Mouse (Mus musculus) monocyte, adult 5-6 weeks (primary cell): ENCODE measurements at regions not wholly inside any gene's neighbourhood (a gene's known extent, or its start where the extent isn't known, plus 50 kb on each side); places are given as distances from the start of the nearest gene placed in this dataset.

ENCODE experiments used
- ATAC-seq: fragments of 153-309, 156-312 bp; replicated peaks from 2 replicates; pipeline ENCODE4 v1.8.0; 2017; ENCODE audit warnings: mild to moderate bottlenecking; ENCODE audit not compliant: low TSS enrichment, insufficient number of reproducible peaks, severe bottlenecking, poor library complexity, low FRiP score

- no peak for ATAC-seq
Observed at GRCm38 (mm10) chr13:55967151-55967550, 131.2 kb upstream of the Pitx1 start.

- ATAC-seq = no peak
Observed at GRCm38 (mm10) chr13:55963005-55963620, 127.1 kb upstream of the Pitx1 start.

GRCm38 (mm10) chr13:55962254-55962866 is 126.4 kb upstream of the Pitx1 start:
- no peak for ATAC-seq

- ATAC-seq = no peak
Observed at GRCm38 (mm10) chr13:55954346-55954745, 118.4 kb upstream of the Pitx1 start.

GRCm38 (mm10) chr13:55953426-55953825 is 117.4 kb upstream of the Pitx1 start:
- ATAC-seq = no peak

- no peak for ATAC-seq
Observed at GRCm38 (mm10) chr13:55950773-55951172, 114.8 kb upstream of the Pitx1 start.

GRCm38 (mm10) chr13:55948591-55948990 is 112.6 kb upstream of the Pitx1 start:
- no peak for ATAC-seq

- ATAC-seq = no peak
Observed at GRCm38 (mm10) chr13:55948144-55948543, 112.2 kb upstream of the Pitx1 start.

GRCm38 (mm10) chr13:55937417-55937816 is 101.4 kb upstream of the Pitx1 start:
- ATAC-seq = no peak

- no peak for ATAC-seq
Observed at GRCm38 (mm10) chr13:55937000-55937399, 101.0 kb upstream of the Pitx1 start.

GRCm38 (mm10) chr13:55930637-55931036 is 94.6 kb upstream of the Pitx1 start:
- no peak for ATAC-seq

GRCm38 (mm10) chr13:55929814-55930213 is 93.8 kb upstream of the Pitx1 start:
- no peak for ATAC-seq

- no peak for ATAC-seq
Observed at GRCm38 (mm10) chr13:55923505-55924136, 87.6 kb upstream of the Pitx1 start.

- ATAC-seq = no peak
Observed at GRCm38 (mm10) chr13:55917316-55917715, 81.3 kb upstream of the Pitx1 start.

- no peak for ATAC-seq
Observed at GRCm38 (mm10) chr13:55912271-55912711, 76.3 kb upstream of the Pitx1 start.

GRCm38 (mm10) chr13:55909941-55910340 is 73.9 kb upstream of the Pitx1 start:
- ATAC-seq = no peak

- ATAC-seq = no peak
Observed at GRCm38 (mm10) chr13:55904884-55905283, 68.9 kb upstream of the Pitx1 start.

- ATAC-seq = no peak
Observed at GRCm38 (mm10) chr13:55902255-55902654, 66.3 kb upstream of the Pitx1 start.

- no peak for ATAC-seq
Observed at GRCm38 (mm10) chr13:55900190-55900526, 64.2 kb upstream of the Pitx1 start.

GRCm38 (mm10) chr13:55899501-55900189 is 63.7 kb upstream of the Pitx1 start:
- no peak for ATAC-seq
